Mouse (Mus musculus) liver, adult 2 months (tissue): ENCODE measurements around the gene Zfp523.

Experiments
- CTCF ChIP-seq: fragments of 200-500 bp; IDR thresholded peaks from 2 replicates; pipeline ENCODE4 v1.5.1; 2011; ENCODE audit warnings: low read depth, low read length, control low read depth
- POLR2A ChIP-seq: fragments of 200-500 bp; IDR thresholded peaks from 2 replicates; pipeline ENCODE4 v1.6.1; 2011; ENCODE audit warnings: low read length, control low read depth; ENCODE audit not compliant: insufficient read depth; ENCODE audit errors: extremely low read depth

DNA sequence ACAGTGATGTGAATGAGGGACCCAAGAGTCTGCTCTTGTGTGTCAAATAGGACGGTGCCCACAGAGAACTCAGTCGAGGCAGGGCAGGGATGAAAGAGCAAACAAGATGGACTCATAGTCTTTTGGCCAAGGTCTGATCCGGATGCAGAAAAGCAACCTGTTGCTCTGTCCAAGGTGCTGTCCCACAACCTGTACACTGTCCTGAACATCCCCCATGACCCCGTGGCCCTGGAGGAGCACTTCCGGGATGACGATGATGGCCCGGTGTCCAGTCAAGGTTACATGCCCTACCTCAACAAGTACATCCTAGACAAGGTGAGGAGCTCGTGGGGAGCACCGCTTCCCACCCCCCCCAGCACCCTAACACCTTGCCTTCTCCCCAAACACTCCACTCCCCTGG, 39.9 kb downstream of the Zfp523 start:
- TF ChIP-seq POLR2A (no peak), CTCF (no peak)
